Mouse (Mus musculus): ENCODE data around the gene Creb3l2. TPM values are rescaled to one million over a fixed set of nuclear protein-coding genes. Genes with fewer than 3 reads are reported as not detected.

Gene Creb3l2
- total and polyA plus RNA-seq, 2 experiments from 2014 or later, result 2.0 to 5.0 TPM

- DNase-seq (no peak), ATAC-seq (no peak)
- Histone ChIP-seq H3K36me3 (ENCODE audit: insufficient read depth) (no peaks in the 10 kb centered on the region), H3K4me2 (ENCODE audit: low read depth) (no peak overlapping the region), H3K4me1 (ENCODE audit: insufficient read depth) (no peaks in the 10 kb centered on the region), H3K9ac (no peak overlapping the region), H3K27me3 (ENCODE audit: insufficient read depth, low read length) (no peaks in the 10 kb centered on the region), H3K9me3 (ENCODE audit: low read length) (no peaks in the 10 kb centered on the region), H3K27ac (ENCODE audit: low read depth, low read length) (no peak overlapping the region), H3K4me3 (ENCODE audit: low read depth, low read length) (no peak overlapping the region)
- WGBS, result 81% methylated on average over 11 of the region's 11 CpGs
- TF ChIP-seq CTCF (IDR thresholded peaks at IDR 0.05; ENCODE audit: low read depth), result no peak
Measured at GRCm38 (mm10) chr6:37400866-37401525, 41.0 kb downstream of the Creb3l2 start.

- no peaks in the 10 kb centered on the region for H3K9me3 ChIP-seq (ENCODE audit: low read length)
- no peak for DNase-seq
- 89% methylated on average over 4 of the region's 4 CpGs for WGBS
- TF ChIP-seq CTCF (IDR thresholded peaks at IDR 0.05; ENCODE audit: low read depth), result no peak
- no peak overlapping the region for H3K9ac ChIP-seq
- no peak overlapping the region for H3K4me2 ChIP-seq (ENCODE audit: low read depth)
- ATAC-seq, result no peak
- no peak overlapping the region for H3K4me3 ChIP-seq (ENCODE audit: low read depth, low read length)
- no peaks in the 10 kb centered on the region for H3K36me3 ChIP-seq (ENCODE audit: insufficient read depth)
- no peaks in the 10 kb centered on the region for H3K27me3 ChIP-seq (ENCODE audit: insufficient read depth, low read length)
- no peak overlapping the region for H3K27ac ChIP-seq (ENCODE audit: low read depth, low read length)
- no peaks in the 10 kb centered on the region for H3K4me1 ChIP-seq (ENCODE audit: insufficient read depth)
Measured at GRCm38 (mm10) chr6:37400167-37400566, 41.8 kb downstream of the Creb3l2 start.

DNA sequence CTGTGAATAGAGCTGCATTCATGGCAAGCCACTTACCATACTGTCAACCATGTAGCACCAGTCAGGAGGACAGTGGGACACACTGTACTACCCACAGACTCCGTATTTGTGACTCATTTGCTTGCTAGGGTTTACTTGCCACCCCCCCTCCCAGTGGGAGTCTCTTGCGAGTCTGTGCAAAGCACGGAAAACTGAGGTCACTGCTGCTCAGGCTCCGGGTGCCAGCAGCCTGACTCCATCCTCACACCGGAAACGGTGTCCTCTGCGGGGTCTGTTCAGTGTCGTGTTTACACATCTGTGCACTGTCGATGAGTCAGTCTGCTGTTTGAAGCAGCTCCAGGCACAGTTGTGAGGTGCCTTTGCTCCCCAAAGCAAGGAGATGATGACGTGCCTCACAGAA is 43.0 kb downstream of the Creb3l2 start:
- TF ChIP-seq CTCF (IDR thresholded peaks at IDR 0.05; ENCODE audit: low read depth), result no peak
- Histone ChIP-seq H3K27ac (ENCODE audit: low read depth, low read length) (no peak overlapping the region), H3K9ac (no peak overlapping the region), H3K4me2 (ENCODE audit: low read depth) (no peak overlapping the region), H3K36me3 (ENCODE audit: insufficient read depth) (no peaks in the 10 kb centered on the region), H3K4me1 (ENCODE audit: insufficient read depth) (no peaks in the 10 kb centered on the region), H3K9me3 (ENCODE audit: low read length) (no peaks in the 10 kb centered on the region), H3K4me3 (ENCODE audit: low read depth, low read length) (no peak overlapping the region), H3K27me3 (ENCODE audit: insufficient read depth, low read length) (no peaks in the 10 kb centered on the region)
- WGBS, result 87% methylated on average over 10 of the region's 10 CpGs
- DNase-seq, result no peak
- ATAC-seq, result no peak

DNA sequence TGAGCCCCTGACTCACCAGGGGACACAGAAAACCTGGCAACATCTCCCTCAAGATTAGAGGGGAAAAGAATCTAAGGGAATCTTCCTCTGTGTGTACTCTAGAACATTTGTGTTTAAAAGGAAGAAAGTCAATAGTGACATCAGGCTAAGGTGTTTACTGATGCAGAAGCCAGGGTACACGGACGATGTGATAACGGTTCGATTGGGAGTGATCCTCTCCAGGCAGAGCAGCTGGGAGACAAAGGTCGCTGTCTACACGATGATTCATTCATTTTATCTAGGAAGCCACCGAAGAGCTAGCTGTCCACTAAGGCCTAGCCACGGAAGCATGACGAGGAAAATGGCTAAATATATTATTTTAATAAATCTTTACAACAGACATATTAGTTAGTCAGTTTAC is 44.0 kb downstream of the Creb3l2 start:
- Histone ChIP-seq H3K9me3 (ENCODE audit: low read length) (no peaks in the 10 kb centered on the region), H3K27ac (ENCODE audit: low read depth, low read length) (no peak overlapping the region), H3K4me3 (ENCODE audit: low read depth, low read length) (no peak overlapping the region), H3K4me1 (ENCODE audit: insufficient read depth) (no peaks in the 10 kb centered on the region), H3K36me3 (ENCODE audit: insufficient read depth) (no peaks in the 10 kb centered on the region), H3K27me3 (ENCODE audit: insufficient read depth, low read length) (no peaks in the 10 kb centered on the region), H3K9ac (no peak overlapping the region), H3K4me2 (ENCODE audit: low read depth) (no peak overlapping the region)
- TF ChIP-seq CTCF (IDR thresholded peaks at IDR 0.05; ENCODE audit: low read depth), result no peak
- no peak for ATAC-seq
- DNase-seq, result no peak
- 91% methylated on average over 9 of the region's 9 CpGs for WGBS

GRCm38 (mm10) chr6:37397254-37397653 is 44.7 kb downstream of the Creb3l2 start:
- Histone ChIP-seq H3K27ac (ENCODE audit: low read depth, low read length) (no peak overlapping the region), H3K4me2 (ENCODE audit: low read depth) (no peak overlapping the region), H3K36me3 (ENCODE audit: insufficient read depth) (no peaks in the 10 kb centered on the region), H3K9ac (no peak overlapping the region), H3K27me3 (ENCODE audit: insufficient read depth, low read length) (no peaks in the 10 kb centered on the region), H3K9me3 (ENCODE audit: low read length) (no peaks in the 10 kb centered on the region), H3K4me1 (ENCODE audit: insufficient read depth) (no peaks in the 10 kb centered on the region), H3K4me3 (ENCODE audit: low read depth, low read length) (no peak overlapping the region)
- 92% methylated on average over 4 of the region's 4 CpGs for WGBS
- no peak for TF ChIP-seq CTCF (IDR thresholded peaks at IDR 0.05; ENCODE audit: low read depth)
- no peak for ATAC-seq
- no peak for DNase-seq

GRCm38 (mm10) chr6:37396127-37396526 is 45.8 kb downstream of the Creb3l2 start:
- Histone ChIP-seq H3K9ac (no peak overlapping the region), H3K36me3 (ENCODE audit: insufficient read depth) (no peaks in the 10 kb centered on the region), H3K27me3 (ENCODE audit: insufficient read depth, low read length) (no peaks in the 10 kb centered on the region), H3K27ac (ENCODE audit: low read depth, low read length) (no peak overlapping the region), H3K4me3 (ENCODE audit: low read depth, low read length) (no peak overlapping the region), H3K4me2 (ENCODE audit: low read depth) (no peak overlapping the region), H3K4me1 (ENCODE audit: insufficient read depth) (no peaks in the 10 kb centered on the region), H3K9me3 (ENCODE audit: low read length) (no peaks in the 10 kb centered on the region)
- 91% methylated on average over 4 of the region's 4 CpGs for WGBS
- ATAC-seq (no peak), DNase-seq (no peak)
- no peak for TF ChIP-seq CTCF (IDR thresholded peaks at IDR 0.05; ENCODE audit: low read depth)

GRCm38 (mm10) chr6:37393263-37393662 is 48.7 kb downstream of the Creb3l2 start:
- H3K4me1 ChIP-seq (ENCODE audit: insufficient read depth), result no peaks in the 10 kb centered on the region
- ATAC-seq (no peak), DNase-seq (no peak)
- TF ChIP-seq CTCF (IDR thresholded peaks at IDR 0.05; ENCODE audit: low read depth), result no peak
- H3K4me3 ChIP-seq (ENCODE audit: low read depth, low read length), result no peak overlapping the region
- no peak overlapping the region for H3K9ac ChIP-seq
- 51% methylated on average over 6 of the region's 6 CpGs for WGBS
- no peak overlapping the region for H3K4me2 ChIP-seq (ENCODE audit: low read depth)
- H3K27me3 ChIP-seq (ENCODE audit: insufficient read depth, low read length), result no peaks in the 10 kb centered on the region
- H3K36me3 ChIP-seq (ENCODE audit: insufficient read depth), result no peaks in the 10 kb centered on the region
- no peak overlapping the region for H3K27ac ChIP-seq (ENCODE audit: low read depth, low read length)
- H3K9me3 ChIP-seq (ENCODE audit: low read length), result no peaks in the 10 kb centered on the region
